Mouse (Mus musculus): ENCODE data around the gene Srd5a1. TPM values are rescaled to one million over a fixed set of nuclear protein-coding genes. Genes with fewer than 3 reads are reported as not detected.
"Not testable (repeated sequence)": the region's sequence is repeated elsewhere in the genome, so short reads cannot be mapped to it uniquely, and the experiment has no call there.

Srd5a1 gene
- polyA plus RNA-seq, 1 experiment from 2014 or later: 28.3 TPM

DNA sequence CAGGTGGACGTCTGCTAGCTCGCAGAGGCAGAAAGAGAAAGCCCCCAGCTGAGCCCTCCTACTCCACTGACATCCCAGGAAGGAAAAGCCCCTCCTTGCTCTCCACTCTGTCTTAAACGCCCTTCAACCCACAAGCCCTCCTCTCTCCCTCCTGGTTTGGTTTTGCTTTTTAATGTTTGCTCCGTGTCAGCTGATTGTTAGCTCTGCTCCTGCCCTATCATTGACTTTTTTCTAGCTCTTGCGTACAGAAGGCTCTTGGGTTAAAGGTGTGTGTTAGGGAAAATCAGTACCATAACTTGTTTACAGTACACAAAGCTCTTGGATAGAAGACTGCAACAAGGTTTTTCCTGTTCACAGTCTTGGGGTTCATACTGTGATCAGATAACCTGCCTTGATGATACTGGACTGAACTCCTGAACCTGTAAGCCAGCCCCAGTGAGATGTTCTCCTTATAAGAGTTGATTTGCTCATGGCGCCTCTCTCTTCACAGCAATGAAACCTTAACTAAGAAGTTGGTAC is 26.9 kb upstream of the Srd5a1 start:
- Histone ChIP-seq H3K36me3 (peaks cover 58% of the 10 kb centered on the region), H3K4me3 (no peak overlapping the region), H3K9ac (no peak overlapping the region), H3K9me3 (no peaks in the 10 kb centered on the region), H3K27me3 (no peaks in the 10 kb centered on the region), H3K27ac (no peak overlapping the region), H3K4me1 (no peaks in the 10 kb centered on the region), H3K4me2 (replicated peaks) (no peak overlapping the region)
- WGBS: 87% methylated on average over 6 of the region's 6 CpGs
- ATAC-seq (ENCODE audit: insufficient number of reproducible peaks, insufficient read depth, low FRiP score, low TSS enrichment): no peak

DNA sequence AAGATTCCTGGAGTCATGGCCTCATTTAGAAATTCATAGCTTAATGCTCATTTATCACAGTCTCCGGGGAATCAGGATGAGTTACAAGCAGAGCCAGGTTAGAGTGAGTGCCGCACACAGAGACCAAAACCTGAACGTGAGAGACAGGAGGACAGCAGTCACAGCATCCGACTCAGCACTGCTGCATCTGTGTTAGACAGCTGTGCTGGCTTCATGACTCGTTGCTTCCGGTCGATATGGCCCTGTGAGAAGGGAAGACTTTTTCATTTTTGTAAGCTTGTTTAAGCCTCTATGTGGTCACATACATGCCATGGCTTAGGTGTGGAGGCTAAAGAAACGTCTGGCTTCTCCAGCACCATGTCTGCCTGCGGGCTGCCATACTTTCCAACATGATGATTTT is 26.4 kb upstream of the Srd5a1 start:
- H3K27me3 ChIP-seq: no peaks in the 10 kb centered on the region
- 87% methylated on average over 9 of the region's 9 CpGs for WGBS
- no peaks in the 10 kb centered on the region for H3K9me3 ChIP-seq
- no peak for ATAC-seq (ENCODE audit: insufficient number of reproducible peaks, insufficient read depth, low FRiP score, low TSS enrichment)
- H3K4me3 ChIP-seq: no peak overlapping the region
- H3K4me2 ChIP-seq (replicated peaks): no peak overlapping the region
- no peaks in the 10 kb centered on the region for H3K4me1 ChIP-seq
- peaks cover 62% of the 10 kb centered on the region for H3K36me3 ChIP-seq
- H3K27ac ChIP-seq: no peak overlapping the region
- no peak overlapping the region for H3K9ac ChIP-seq

DNA sequence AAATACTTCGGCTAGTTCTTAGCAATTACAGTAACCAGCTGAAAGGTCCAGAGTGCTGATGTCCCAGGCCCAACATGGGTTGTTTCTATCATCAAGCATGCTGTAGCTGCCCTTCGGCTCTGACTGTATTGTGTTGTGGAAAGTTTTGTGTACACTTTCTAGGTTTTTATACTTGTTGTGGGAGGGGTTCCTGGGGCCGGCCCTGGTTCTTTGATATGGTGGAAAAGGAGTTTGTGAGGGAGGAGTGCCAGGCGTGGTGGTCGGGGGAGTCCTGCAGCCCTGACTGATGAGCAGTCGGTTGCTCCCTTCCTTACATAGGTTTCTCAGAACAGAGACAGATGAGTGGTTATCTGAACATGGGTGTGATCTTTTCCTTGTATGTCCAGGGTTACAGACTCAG is 25.6 kb upstream of the Srd5a1 start:
- Histone ChIP-seq H3K4me2 (replicated peaks) (no peak overlapping the region), H3K27me3 (no peaks in the 10 kb centered on the region), H3K9me3 (no peaks in the 10 kb centered on the region), H3K4me1 (no peaks in the 10 kb centered on the region), H3K9ac (no peak overlapping the region), H3K27ac (no peak overlapping the region), H3K4me3 (no peak overlapping the region), H3K36me3 (peaks cover 70% of the 10 kb centered on the region)
- ATAC-seq (ENCODE audit: insufficient number of reproducible peaks, insufficient read depth, low FRiP score, low TSS enrichment): no peak
- WGBS: 87% methylated on average over 6 of the region's 6 CpGs

DNA sequence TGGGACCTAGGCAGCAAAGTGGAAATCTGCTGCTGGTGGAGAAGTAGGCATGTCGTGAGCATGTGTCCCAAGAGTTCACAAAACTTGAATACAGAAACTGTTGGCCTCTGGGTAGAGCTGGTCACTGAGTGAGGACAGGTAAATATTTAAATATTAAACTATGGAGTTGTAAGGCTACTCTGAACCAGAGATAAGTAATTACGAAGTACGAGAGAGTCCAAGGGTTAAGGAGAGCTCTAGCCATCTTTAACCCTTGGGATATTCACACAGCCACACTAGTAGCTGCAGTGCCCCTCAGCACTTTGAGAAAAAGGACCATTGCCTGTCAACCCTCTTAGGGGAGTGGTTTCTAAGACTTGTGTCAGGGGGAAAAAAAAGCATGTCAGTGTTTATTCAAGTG is 25.1 kb upstream of the Srd5a1 start:
- Histone ChIP-seq H3K4me2 (replicated peaks) (no peak overlapping the region), H3K4me1 (no peaks in the 10 kb centered on the region), H3K9me3 (no peaks in the 10 kb centered on the region), H3K36me3 (peaks cover 74% of the 10 kb centered on the region), H3K27ac (no peak overlapping the region), H3K27me3 (no peaks in the 10 kb centered on the region), H3K9ac (no peak overlapping the region), H3K4me3 (no peak overlapping the region)
- WGBS: 91% methylated on average over 3 of the region's 3 CpGs
- no peak for ATAC-seq (ENCODE audit: insufficient number of reproducible peaks, insufficient read depth, low FRiP score, low TSS enrichment)

DNA sequence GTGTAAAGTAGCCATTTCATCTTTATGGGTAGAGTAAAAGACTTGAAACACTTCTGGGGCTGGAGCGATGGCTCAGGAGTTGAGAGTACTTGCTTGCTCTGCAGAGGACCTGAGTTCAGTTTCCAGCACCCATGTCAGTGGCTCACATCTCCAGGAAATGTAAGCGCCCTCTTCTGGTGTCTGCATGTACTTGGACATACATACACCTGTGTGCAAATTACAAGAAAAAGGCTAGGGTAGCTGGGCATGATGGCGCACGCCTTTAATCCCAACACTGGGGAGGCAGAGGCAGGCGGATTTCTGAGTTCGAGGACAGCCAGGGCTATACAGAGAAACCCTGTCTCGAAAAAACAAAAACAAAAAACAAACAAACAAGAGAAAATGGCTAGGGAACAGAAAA is 24.6 kb upstream of the Srd5a1 start:
- WGBS: 90% methylated on average over 7 of the region's 7 CpGs
- H3K27me3 ChIP-seq; H3K9ac ChIP-seq; H3K4me1 ChIP-seq; H3K9me3 ChIP-seq; H3K4me3 ChIP-seq; ATAC-seq (ENCODE audit: insufficient number of reproducible peaks, insufficient read depth, low FRiP score, low TSS enrichment); H3K27ac ChIP-seq; H3K4me2 ChIP-seq (replicated peaks): not testable (repeated sequence)
- peaks cover 80% of the 10 kb centered on the region for H3K36me3 ChIP-seq

DNA sequence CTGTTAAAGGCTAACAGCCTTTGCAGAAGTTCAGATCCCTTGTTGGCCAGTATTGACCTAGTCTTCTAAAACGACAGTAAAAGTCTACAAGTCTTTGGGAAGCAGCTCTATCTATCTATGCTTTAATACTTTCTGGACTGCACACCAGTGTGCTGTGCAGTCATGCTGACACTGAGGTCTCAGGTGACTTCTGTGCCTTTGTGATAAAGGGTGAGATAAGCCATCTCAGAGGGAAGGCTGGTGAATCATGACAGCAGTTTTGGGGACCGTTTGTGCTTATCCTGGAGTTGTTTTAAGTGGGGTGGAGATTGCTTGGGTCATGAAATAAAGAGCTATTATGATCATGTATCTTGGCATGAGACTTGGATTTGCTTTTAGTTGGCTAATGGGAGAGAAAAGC is 22.7 kb upstream of the Srd5a1 start:
- Histone ChIP-seq H3K9me3 (no peaks in the 10 kb centered on the region), H3K4me1 (no peaks in the 10 kb centered on the region), H3K27me3 (no peaks in the 10 kb centered on the region), H3K27ac (no peak overlapping the region), H3K4me3 (no peak overlapping the region), H3K9ac (no peak overlapping the region), H3K36me3 (peaks cover 90% of the 10 kb centered on the region), H3K4me2 (replicated peaks) (no peak overlapping the region)
- 88% methylated on average over 2 of the region's 2 CpGs for WGBS
- ATAC-seq (ENCODE audit: insufficient number of reproducible peaks, insufficient read depth, low FRiP score, low TSS enrichment): no peak

DNA sequence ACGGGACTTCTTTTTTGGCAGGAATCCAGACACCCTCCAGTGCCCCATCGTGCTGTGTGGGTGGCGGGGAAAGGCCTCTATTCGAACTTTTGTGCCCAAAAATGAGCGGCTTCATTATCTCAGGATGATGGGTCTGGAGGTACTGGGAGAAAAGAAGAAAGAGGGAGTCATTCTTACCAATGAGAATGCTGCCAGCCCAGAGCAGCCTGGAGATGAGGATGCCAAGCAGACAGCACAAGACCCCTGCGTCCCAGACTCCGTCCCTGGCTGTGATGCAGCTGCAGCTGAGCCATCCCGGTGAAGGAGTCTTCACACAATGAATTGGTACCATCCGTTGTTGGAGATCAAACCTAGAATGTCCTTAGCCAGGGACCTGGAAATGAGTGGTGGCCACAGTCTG is 22.3 kb upstream of the Srd5a1 start:
- Histone ChIP-seq H3K27ac (no peak overlapping the region), H3K4me3 (no peak overlapping the region), H3K4me2 (replicated peaks) (no peak overlapping the region), H3K36me3 (peaks cover 94% of the 10 kb centered on the region), H3K4me1 (no peaks in the 10 kb centered on the region), H3K9me3 (no peaks in the 10 kb centered on the region), H3K9ac (no peak overlapping the region), H3K27me3 (no peaks in the 10 kb centered on the region)
- 95% methylated on average over 9 of the region's 9 CpGs for WGBS
- no peak for ATAC-seq (ENCODE audit: insufficient number of reproducible peaks, insufficient read depth, low FRiP score, low TSS enrichment)

DNA sequence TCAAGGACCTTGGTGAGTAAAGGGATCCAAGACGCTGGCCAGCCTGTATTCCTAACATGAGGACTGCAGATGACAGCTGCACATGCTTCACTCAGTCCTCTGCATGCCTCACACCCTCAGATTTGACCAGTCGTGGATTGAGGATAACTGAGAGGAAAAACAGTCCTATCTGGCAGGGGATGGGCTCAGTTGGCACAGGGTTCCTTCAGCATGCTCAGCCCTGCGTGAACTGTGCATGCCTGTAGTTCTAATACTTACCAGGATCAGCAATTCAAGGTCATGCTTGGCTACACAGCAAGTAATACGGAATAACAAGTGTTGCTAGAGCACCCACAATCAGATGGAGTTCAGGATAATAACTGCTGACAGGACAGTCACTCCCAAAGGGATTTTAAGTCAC is 20.4 kb upstream of the Srd5a1 start:
- Histone ChIP-seq H3K36me3 (peaks cover 97% of the 10 kb centered on the region), H3K27me3 (no peaks in the 10 kb centered on the region)
- no peak for ATAC-seq (ENCODE audit: insufficient number of reproducible peaks, insufficient read depth, low FRiP score, low TSS enrichment)

DNA sequence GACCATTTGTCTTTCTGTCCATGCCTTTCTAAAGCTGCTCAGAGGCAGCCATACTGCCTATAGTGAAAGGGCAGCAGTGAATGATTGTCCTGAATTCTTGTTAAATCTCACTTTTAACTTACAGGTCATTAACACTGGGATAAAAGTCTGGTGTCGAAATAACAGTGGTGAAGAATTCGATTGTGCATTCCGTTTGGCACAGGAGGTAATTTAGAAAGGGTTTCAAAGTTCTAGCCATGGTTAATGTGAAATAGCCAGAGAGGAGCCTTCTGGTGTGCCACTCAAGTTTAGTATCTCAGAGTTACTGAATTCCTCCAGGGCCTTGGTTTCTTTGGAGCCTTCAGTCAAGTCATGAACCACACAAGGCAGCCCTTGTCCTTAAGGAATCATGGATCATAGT is 19.9 kb upstream of the Srd5a1 start:
- 94% methylated on average over 3 of the region's 3 CpGs for WGBS
- ATAC-seq (ENCODE audit: insufficient number of reproducible peaks, insufficient read depth, low FRiP score, low TSS enrichment): no peak

More for the DNA sequence above, 20.4 kb upstream of the Srd5a1 start:
- no peak overlapping the region for H3K27ac ChIP-seq
- H3K4me2 ChIP-seq (replicated peaks): no peak overlapping the region
- H3K9me3 ChIP-seq: no peaks in the 10 kb centered on the region
- 89% methylated on average over 4 of the region's 4 CpGs for WGBS
- no peak overlapping the region for H3K4me3 ChIP-seq
- H3K4me1 ChIP-seq: no peaks in the 10 kb centered on the region
- no peak overlapping the region for H3K9ac ChIP-seq

DNA sequence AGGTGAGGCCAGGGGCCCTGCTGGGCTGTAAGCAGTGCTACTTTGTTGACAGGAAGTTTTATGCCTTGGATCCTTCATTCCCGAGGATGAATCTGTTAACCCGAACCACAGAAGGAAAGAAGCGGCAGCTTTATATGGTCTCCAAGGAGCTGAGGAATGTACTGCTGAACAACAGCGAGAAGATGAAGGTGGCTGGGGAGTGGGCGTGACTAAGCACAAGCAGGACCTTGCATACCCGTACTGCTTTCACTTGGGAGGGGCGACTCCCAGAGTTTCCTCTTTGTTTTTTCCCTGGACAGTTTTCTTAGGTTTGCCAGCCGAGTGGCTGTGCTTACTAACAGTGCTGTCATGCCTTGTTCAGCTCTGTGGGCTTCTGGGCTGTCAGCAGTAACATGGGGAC is 19.3 kb upstream of the Srd5a1 start:
- no peaks in the 10 kb centered on the region for H3K27me3 ChIP-seq
- no peaks in the 10 kb centered on the region for H3K9me3 ChIP-seq
- H3K4me1 ChIP-seq: no peaks in the 10 kb centered on the region
- peaks cover 97% of the 10 kb centered on the region for H3K36me3 ChIP-seq
- H3K4me3 ChIP-seq: no peak overlapping the region
- H3K4me2 ChIP-seq (replicated peaks): no peak overlapping the region
- WGBS: 84% methylated on average over 8 of the region's 8 CpGs
- H3K27ac ChIP-seq: no peak overlapping the region
- no peak for ATAC-seq (ENCODE audit: insufficient number of reproducible peaks, insufficient read depth, low FRiP score, low TSS enrichment)
- no peak overlapping the region for H3K9ac ChIP-seq

More for the DNA sequence above, 19.9 kb upstream of the Srd5a1 start:
- Histone ChIP-seq H3K9me3 (no peaks in the 10 kb centered on the region), H3K4me3 (no peak overlapping the region), H3K36me3 (peaks cover 97% of the 10 kb centered on the region), H3K4me1 (no peaks in the 10 kb centered on the region), H3K9ac (no peak overlapping the region), H3K27me3 (no peaks in the 10 kb centered on the region), H3K27ac (no peak overlapping the region), H3K4me2 (replicated peaks) (no peak overlapping the region)

DNA sequence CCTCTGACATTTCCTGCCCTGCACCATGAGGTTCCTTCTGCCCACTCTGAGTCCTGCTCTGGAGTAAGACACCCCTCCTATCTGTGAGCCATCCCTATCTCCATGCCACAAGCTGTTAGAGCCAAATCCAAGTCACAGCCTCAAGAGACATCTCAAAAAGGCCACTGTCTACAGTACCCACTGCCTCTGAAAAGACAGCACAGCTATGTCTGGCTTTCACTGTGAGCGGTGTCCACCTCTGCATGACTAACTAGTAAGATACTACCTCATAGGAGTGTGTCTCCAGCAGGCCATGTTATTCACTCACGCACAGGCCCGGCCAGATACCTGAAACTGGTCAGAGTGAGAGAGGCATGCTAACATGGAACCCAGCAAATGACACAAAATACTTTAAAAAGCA is 16.7 kb upstream of the Srd5a1 start:
- no peak for ATAC-seq (ENCODE audit: insufficient number of reproducible peaks, insufficient read depth, low FRiP score, low TSS enrichment)

DNA sequence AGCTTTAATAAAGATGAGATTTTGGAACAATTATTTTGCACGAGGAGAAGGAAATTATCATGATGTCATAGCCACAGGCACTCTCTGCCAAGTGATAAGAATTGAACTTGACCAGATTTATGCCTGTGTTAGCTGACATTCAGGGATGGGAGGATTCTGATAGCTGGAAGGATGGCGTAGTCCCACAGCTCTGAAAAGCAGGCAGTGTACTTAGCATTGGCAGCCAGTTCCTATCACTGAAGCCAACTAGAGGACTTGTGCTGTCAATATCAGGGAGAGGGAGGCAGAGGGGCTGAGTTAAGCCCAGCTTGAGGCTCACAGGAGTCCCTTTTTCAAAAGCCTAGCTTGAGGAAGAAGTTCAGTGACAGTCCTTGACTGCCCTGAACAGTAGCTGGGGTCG is 13.3 kb upstream of the Srd5a1 start:
- H3K27ac ChIP-seq: no peak overlapping the region
- H3K4me3 ChIP-seq: no peak overlapping the region
- no peaks in the 10 kb centered on the region for H3K9me3 ChIP-seq
- no peak overlapping the region for H3K4me2 ChIP-seq (replicated peaks)
- H3K9ac ChIP-seq: no peak overlapping the region
- no peaks in the 10 kb centered on the region for H3K27me3 ChIP-seq
- no peaks in the 10 kb centered on the region for H3K4me1 ChIP-seq
- WGBS: 90% methylated on average over 3 of the region's 3 CpGs
- ATAC-seq (ENCODE audit: insufficient number of reproducible peaks, insufficient read depth, low FRiP score, low TSS enrichment): no peak
- H3K36me3 ChIP-seq: peaks cover 82% of the 10 kb centered on the region

More for the DNA sequence above, 16.7 kb upstream of the Srd5a1 start:
- no peak overlapping the region for H3K4me3 ChIP-seq
- H3K4me2 ChIP-seq (replicated peaks): no peak overlapping the region
- no peaks in the 10 kb centered on the region for H3K4me1 ChIP-seq
- H3K27ac ChIP-seq: no peak overlapping the region
- peaks cover 95% of the 10 kb centered on the region for H3K36me3 ChIP-seq
- whole genome bisulfite sequencing: 91% methylated on average over 3 of the region's 3 CpGs
- H3K27me3 ChIP-seq: no peaks in the 10 kb centered on the region
- H3K9ac ChIP-seq: no peak overlapping the region
- H3K9me3 ChIP-seq: no peaks in the 10 kb centered on the region

DNA sequence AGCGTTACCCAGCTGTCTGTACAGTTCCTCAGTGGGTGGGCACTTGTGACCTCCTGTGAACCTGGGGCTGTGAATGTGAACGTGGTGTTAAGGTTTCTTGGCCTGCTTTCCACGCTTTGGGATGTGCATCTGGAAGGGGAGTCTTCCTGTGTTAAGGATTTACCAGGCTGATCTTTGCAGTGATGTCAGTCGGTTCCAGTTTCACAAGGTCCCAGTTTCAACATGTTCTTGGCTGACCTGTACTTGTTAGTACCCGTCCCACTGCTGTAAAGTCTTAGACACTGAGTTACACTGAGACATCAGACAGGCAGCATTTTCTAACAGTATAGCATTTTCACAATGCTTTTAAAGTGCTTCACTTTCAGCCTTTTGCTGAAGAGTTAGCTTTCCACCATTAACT is 12.6 kb upstream of the Srd5a1 start:
- Histone ChIP-seq H3K36me3 (peaks cover 83% of the 10 kb centered on the region), H3K4me3 (no peak overlapping the region)
- WGBS: 82% methylated on average over 5 of the region's 5 CpGs

More for the DNA sequence above, 12.6 kb upstream of the Srd5a1 start:
- Histone ChIP-seq H3K27ac (no peak overlapping the region), H3K4me1 (no peaks in the 10 kb centered on the region), H3K9ac (no peak overlapping the region), H3K27me3 (no peaks in the 10 kb centered on the region), H3K9me3 (no peaks in the 10 kb centered on the region), H3K4me2 (replicated peaks) (no peak overlapping the region)
- no peak for ATAC-seq (ENCODE audit: insufficient number of reproducible peaks, insufficient read depth, low FRiP score, low TSS enrichment)
